Mouse (Mus musculus) myocyte (in vitro differentiated cells): Measurements from ENCODE around the gene Rbfox1. TPM values are rescaled to one million over a fixed set of nuclear protein-coding genes. Genes with fewer than 3 reads are reported as not detected.

ENCODE experiments used
- H3K27me3 ChIP-seq: one replicate; pipeline ENCODE4 v1.6.1; 2011; ENCODE audit not compliant: control insufficient read depth, insufficient read depth, insufficient read length
- H3K36me3 ChIP-seq: one replicate; pipeline ENCODE4 v1.6.1; 2011; ENCODE audit not compliant: control insufficient read depth, insufficient read depth
- H3K4me2 ChIP-seq: one replicate; pipeline ENCODE4 v1.6.1; 2011; ENCODE audit warnings: low read depth, control low read depth
- H3K4me3 ChIP-seq: one replicate; pipeline ENCODE4 v1.5.1; 2011; ENCODE audit warnings: mild to moderate bottlenecking, control low read depth, moderate library complexity
- H3K79me2 ChIP-seq: one replicate; pipeline ENCODE4 v1.6.1; 2011; ENCODE audit not compliant: control insufficient read depth, insufficient read depth
- H3ac ChIP-seq: one replicate; pipeline ENCODE4 v1.6.1; 2011; ENCODE audit not compliant: control insufficient read depth, insufficient read length
- CEBPB ChIP-seq: IDR thresholded peaks from 2 replicates; pipeline ENCODE4 v1.6.1; 2011; ENCODE audit warnings: mild to moderate bottlenecking, moderate library complexity; ENCODE audit not compliant: poor library complexity, insufficient read depth, severe bottlenecking
- E2F4 ChIP-seq: IDR thresholded peaks from one replicate; pipeline ENCODE4 v1.6.1; 2011; ENCODE audit warnings: mild to moderate bottlenecking, control low read depth, moderate library complexity; ENCODE audit not compliant: insufficient read depth
- MAX ChIP-seq: IDR thresholded peaks from one replicate; pipeline ENCODE4 v1.6.1; 2011; ENCODE audit warnings: low read depth, mild to moderate bottlenecking, control low read depth
- MYOD1 ChIP-seq, 3 experiments: IDR thresholded peaks; one replicate each; pipeline ENCODE4 v1.6.1; 2011; ENCODE audit warnings: control low read depth in 2 of 3, low read depth in 2 of 3, mild to moderate bottlenecking in 2 of 3, moderate library complexity in 1 of 3; ENCODE audit not compliant: insufficient read length in 2 of 3, control insufficient read depth in 1 of 3
- MYOG ChIP-seq, 3 experiments: IDR thresholded peaks; one replicate each; pipeline ENCODE4 v1.6.1; 2011; ENCODE audit warnings: control low read depth in 2 of 3, low read depth in 2 of 3, mild to moderate bottlenecking in 2 of 3; ENCODE audit not compliant: insufficient read length in 2 of 3, control insufficient read depth in 1 of 3, insufficient read depth in 1 of 3
- POLR2A ChIP-seq: IDR thresholded peaks from one replicate; pipeline ENCODE4 v1.6.1; 2011; ENCODE audit warnings: low read depth, mild to moderate bottlenecking, control low read depth, moderate library complexity; ENCODE audit not compliant: insufficient read length
- POLR2AphosphoS2 ChIP-seq: IDR thresholded peaks from one replicate; pipeline ENCODE4 v1.6.1; 2011; ENCODE audit warnings: low read depth, control low read depth; ENCODE audit not compliant: insufficient read length
- REST ChIP-seq: IDR thresholded peaks from one replicate; pipeline ENCODE4 v1.6.1; 2011; ENCODE audit warnings: mild to moderate bottlenecking, control low read depth, moderate library complexity; ENCODE audit not compliant: insufficient read depth, insufficient read length
- SRF ChIP-seq: IDR thresholded peaks from one replicate; pipeline ENCODE4 v1.6.1; 2011; ENCODE audit warnings: low read depth; ENCODE audit not compliant: control insufficient read depth, insufficient read length
- TCF12 ChIP-seq: IDR thresholded peaks from one replicate; pipeline ENCODE4 v1.6.1; 2011; ENCODE audit warnings: mild to moderate bottlenecking, control low read depth; ENCODE audit not compliant: poor library complexity, insufficient read depth, severe bottlenecking
- TCF3 ChIP-seq: IDR thresholded peaks from one replicate; pipeline ENCODE4 v1.6.1; 2011; ENCODE audit warnings: low read depth, control low read depth; ENCODE audit not compliant: insufficient read length
- USF1 ChIP-seq: IDR thresholded peaks from one replicate; pipeline ENCODE4 v1.6.1; 2011; ENCODE audit warnings: low read depth, mild to moderate bottlenecking, control low read depth, moderate library complexity
- polyA plus RNA-seq: library from polyadenylated mRNA; unstranded; fragments of >200 nt; fragmentation: generic; extraction: Trizol; gene quantifications from one replicate; pipeline ENCODE4 v1.2.1, GENCODE M21; 2012; ENCODE audit warnings: missing spikeins

Gene Rbfox1
- polyA plus RNA-seq, 1 experiment: 8.3 TPM

DNA sequence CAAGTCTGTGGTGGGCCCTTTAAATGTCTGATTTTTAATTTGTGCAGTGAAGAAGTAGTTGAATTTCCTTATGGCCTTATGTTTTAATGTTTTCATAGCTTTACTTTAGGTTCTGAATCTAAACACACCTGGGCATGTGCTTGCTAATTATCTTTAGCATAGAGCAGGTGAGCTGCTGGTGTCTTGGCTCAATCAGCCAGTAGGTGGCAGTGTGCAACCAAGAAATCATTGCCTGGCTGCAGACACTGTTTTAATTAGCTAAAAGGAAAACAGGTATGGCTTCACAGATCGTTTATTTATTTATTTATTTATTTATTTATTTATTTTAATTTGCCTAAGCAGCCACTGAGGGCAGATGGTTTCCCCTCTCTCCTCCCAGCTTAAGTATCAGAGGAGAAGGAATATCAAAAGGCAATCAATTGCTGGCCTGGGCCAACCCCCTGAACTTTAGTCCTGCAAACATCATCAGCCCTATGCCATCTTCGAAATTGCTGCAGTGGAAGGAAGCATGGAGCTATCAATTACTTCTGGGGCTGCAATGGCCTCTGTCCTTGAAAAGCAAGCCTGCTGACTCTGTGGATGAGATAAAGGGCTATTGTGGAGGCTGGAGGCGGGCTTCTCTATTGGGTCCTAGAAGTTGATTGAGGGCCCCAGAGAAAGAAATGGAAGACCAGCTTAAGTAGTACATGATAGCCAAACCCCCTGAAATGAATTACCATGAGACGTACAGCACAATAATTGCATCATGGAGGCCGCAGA is 618.6 kb downstream of the Rbfox1 start:
- TF ChIP-seq E2F4 (no peak), MYOD1 (IDR thresholded peaks at IDR 0.05; ENCODE audit: control insufficient read depth in 1 of 3, insufficient read length in 2 of 3, low read depth in 2 of 3) (no peak), MAX (no peak), POLR2A (no peak)

DNA sequence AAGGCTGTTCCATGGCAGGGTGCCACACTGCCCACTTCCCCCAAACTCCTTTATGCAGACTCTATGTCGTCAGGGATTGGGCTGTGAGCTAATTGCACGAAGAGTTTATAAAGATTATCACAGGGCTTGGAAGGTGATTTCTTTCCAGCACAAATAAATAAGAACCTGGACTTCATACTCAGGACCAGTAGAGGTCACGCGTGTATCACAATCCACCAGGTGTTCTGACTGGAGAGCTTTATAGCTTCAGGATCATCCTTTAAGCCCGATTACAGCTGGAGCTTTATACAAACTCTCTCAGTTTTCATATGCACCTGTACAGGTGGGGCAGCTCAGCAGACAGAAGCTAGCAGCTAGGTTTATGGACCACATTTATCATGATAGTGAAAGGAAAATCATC is 623.8 kb downstream of the Rbfox1 start:
- Histone ChIP-seq H3K36me3 (no peaks in the 10 kb centered on the region), H3K4me2 (no peak overlapping the region), H3K79me2 (no peaks in the 10 kb centered on the region), H3K4me3 (no peak overlapping the region), H3ac (no peak overlapping the region), H3K27me3 (no peaks in the 10 kb centered on the region)
- TF ChIP-seq TCF3 (no peak), POLR2AphosphoS2 (no peak), MAX (no peak), REST (no peak), POLR2A (no peak), MYOD1 (IDR thresholded peaks at IDR 0.05; ENCODE audit: control insufficient read depth in 1 of 3, insufficient read length in 2 of 3, low read depth in 2 of 3) (no peak), USF1 (no peak), MYOG (IDR thresholded peaks at IDR 0.05; ENCODE audit: control insufficient read depth in 1 of 3, insufficient read depth in 1 of 3, insufficient read length in 2 of 3, low read depth in 2 of 3) (no peak), TCF12 (no peak), CEBPB (no peak), SRF (no peak), E2F4 (no peak)

More for the DNA sequence above, 618.6 kb downstream of the Rbfox1 start:
- Histone ChIP-seq H3K79me2 (no peaks in the 10 kb centered on the region), H3ac (no peak overlapping the region), H3K36me3 (no peaks in the 10 kb centered on the region), H3K27me3 (no peaks in the 10 kb centered on the region), H3K4me2 (no peak overlapping the region), H3K4me3 (no peak overlapping the region)

DNA sequence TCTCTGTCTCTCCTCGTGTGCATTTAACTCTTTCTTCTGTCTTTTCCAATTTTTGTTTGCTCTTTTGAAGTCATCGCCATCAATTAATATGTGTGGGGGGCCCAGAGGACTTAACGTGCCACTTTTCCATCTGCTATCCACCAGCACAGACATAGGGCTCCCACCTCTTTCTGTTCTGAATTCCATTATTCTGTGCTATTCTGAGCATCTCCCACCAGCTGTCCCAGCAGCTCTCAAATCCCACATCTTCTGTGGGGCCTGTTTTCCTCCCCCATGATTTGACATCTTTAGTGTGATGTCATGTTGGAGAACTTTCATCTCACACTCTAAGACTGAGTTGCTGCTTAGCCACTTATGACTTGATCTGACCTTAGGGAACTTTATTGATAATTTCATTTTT is 634.3 kb downstream of the Rbfox1 start:
- H3ac ChIP-seq: no peak overlapping the region
- H3K27me3 ChIP-seq: no peaks in the 10 kb centered on the region
- H3K4me3 ChIP-seq: no peak overlapping the region
- no peak for TF ChIP-seq MYOD1 (IDR thresholded peaks at IDR 0.05; ENCODE audit: control insufficient read depth in 1 of 3, insufficient read length in 2 of 3, low read depth in 2 of 3)
- TF ChIP-seq TCF3: no peak
- no peak for TF ChIP-seq MYOG (IDR thresholded peaks at IDR 0.05; ENCODE audit: control insufficient read depth in 1 of 3, insufficient read depth in 1 of 3, insufficient read length in 2 of 3, low read depth in 2 of 3)
- no peak for TF ChIP-seq MAX
- TF ChIP-seq CEBPB: no peak
- TF ChIP-seq TCF12: no peak
- no peak for TF ChIP-seq USF1
- no peak for TF ChIP-seq POLR2AphosphoS2
- TF ChIP-seq POLR2A: no peak
- no peak for TF ChIP-seq REST
- no peak for TF ChIP-seq E2F4
- TF ChIP-seq SRF: no peak
- H3K4me2 ChIP-seq: no peak overlapping the region
- H3K79me2 ChIP-seq: no peaks in the 10 kb centered on the region
- no peaks in the 10 kb centered on the region for H3K36me3 ChIP-seq

DNA sequence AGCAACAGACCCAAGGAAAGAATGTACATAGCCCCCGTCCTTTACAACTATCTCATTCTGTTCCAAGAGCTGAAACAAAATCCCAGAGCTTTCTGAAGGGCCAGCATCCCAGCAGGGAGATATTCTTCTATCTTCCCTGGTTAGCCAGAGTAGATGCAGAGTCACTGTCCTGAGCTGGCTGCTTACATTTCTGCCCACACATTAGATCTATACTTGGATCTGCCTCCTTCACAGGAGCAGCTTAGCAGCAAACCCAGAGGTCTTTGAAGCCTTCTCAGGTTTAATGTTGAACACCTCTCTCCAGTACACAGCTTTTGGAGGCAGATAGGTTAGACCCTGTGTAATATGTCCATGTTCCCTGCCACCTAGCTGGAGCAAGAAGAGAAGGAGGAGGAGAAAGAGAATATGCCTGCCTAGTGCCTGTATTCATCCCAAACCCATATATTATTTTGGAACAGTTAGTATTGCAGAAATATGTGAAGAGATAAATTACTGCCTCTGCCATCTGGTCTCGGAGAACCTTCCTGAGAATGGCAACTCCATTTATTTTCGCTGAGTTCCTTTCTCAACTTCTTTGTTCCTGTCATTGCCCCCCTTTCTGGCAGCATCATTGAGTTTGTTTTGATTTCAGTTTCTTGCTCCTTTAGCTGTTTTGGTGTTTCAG is 640.5 kb downstream of the Rbfox1 start:
- Histone ChIP-seq H3K79me2 (no peaks in the 10 kb centered on the region), H3ac (no peak overlapping the region), H3K27me3 (no peaks in the 10 kb centered on the region), H3K4me2 (no peak overlapping the region), H3K36me3 (no peaks in the 10 kb centered on the region), H3K4me3 (no peak overlapping the region)
- TF ChIP-seq CEBPB (no peak), MYOD1 (IDR thresholded peaks at IDR 0.05; ENCODE audit: control insufficient read depth in 1 of 3, insufficient read length in 2 of 3, low read depth in 2 of 3) (no peak), USF1 (no peak), E2F4 (no peak), TCF12 (no peak), SRF (no peak), REST (no peak), POLR2A (no peak), MYOG (IDR thresholded peaks at IDR 0.05; ENCODE audit: control insufficient read depth in 1 of 3, insufficient read depth in 1 of 3, insufficient read length in 2 of 3, low read depth in 2 of 3) (no peak), MAX (no peak), TCF3 (no peak), POLR2AphosphoS2 (no peak)

DNA sequence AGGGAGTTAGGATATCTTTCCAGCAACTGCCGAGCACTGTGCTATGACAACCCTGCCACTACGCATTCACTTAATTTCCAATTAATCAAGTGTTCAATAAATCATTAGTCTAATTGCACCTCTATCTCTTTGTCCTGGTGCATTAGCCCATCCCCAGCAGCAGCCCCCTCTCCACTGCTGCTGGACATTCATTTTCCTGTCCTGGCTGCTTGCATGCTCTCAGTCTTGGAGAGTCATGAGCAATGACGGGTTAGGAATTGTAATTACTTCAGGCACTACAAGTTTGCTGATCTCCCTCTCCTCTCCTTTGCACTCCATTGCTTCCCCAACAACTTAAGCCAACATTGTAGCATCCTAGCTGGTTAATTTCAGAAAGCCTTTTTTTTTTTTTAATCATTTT is 646.3 kb downstream of the Rbfox1 start:
- TF ChIP-seq USF1 (no peak), MAX (no peak), MYOG (IDR thresholded peaks at IDR 0.05; ENCODE audit: control insufficient read depth in 1 of 3, insufficient read depth in 1 of 3, insufficient read length in 2 of 3, low read depth in 2 of 3) (no peak), TCF12 (no peak), CEBPB (no peak), TCF3 (no peak), MYOD1 (IDR thresholded peaks at IDR 0.05; ENCODE audit: control insufficient read depth in 1 of 3, insufficient read length in 2 of 3, low read depth in 2 of 3) (no peak), SRF (no peak), POLR2A (no peak)
- Histone ChIP-seq H3K27me3 (no peaks in the 10 kb centered on the region), H3K79me2 (no peaks in the 10 kb centered on the region), H3K4me2 (no peak overlapping the region), H3ac (no peak overlapping the region), H3K4me3 (no peak overlapping the region), H3K36me3 (no peaks in the 10 kb centered on the region)
